Mouse (Mus musculus): ENCODE measurements around the gene Vmac.

DNA sequence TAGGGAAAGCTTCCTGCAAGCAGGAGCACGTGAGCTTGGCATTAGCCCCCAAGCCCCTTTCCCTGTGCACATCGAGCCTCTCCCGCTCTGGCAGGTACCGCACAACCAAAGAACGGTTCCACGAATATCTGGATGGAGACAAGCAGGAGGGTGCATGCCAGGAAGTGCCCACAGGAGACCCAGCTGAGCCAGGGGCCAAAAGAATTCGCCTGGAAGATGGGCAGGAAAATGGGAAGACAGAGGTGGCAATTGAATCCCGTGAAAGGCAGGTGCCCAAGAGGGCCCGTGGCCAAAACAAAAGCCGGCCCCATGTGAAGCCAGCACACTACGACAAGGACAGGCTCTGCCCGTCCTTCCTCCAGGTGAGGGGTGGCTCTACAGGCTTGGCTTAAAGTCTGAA, 47.6 kb upstream of the Vmac start:
- TF ChIP-seq POLR2A (IDR thresholded peaks at IDR 0.05; ENCODE audit: low read depth, low read length) (no peak), CTCF (conservative IDR thresholded peaks at IDR 0.05; ENCODE audit: insufficient read depth, insufficient read length, low read depth, low read length) (no peak)
